8 mouse cellular contexts compared by ENCODE assay signal in genomic region chr11:119355443-119356385, GRCm38 (mm10). TPM values are rescaled to one million over a fixed set of nuclear protein-coding genes. Genes with fewer than 3 reads are reported as not detected.
A peak's percentile ranks its signal among the peaks of the same experiment; 100 is the strongest.
DNase-seq lines count a peak whose midpoint lies in the region; ATAC-seq and TF ChIP-seq lines count a peak whose summit lies in the region.

Gene Sgsh, minus strand, starts transcription at chr11:119355536.
Gene Slc26a11, plus strand, starts transcription at chr11:119355557.

- H3K9ac ChIP-seq in ES-E14 (ENCODE audit: insufficient read depth, low read depth, low read length, poor library complexity, severe bottlenecking) = peak within 1 kb of the TSS; percentile 77
- peak within 1 kb of the TSS; percentile 64 for H3K9ac ChIP-seq in forebrain, embryonic 16.5 days (replicated peaks; ENCODE audit: low read depth, low read length)
- peak within 1 kb of the TSS; percentile 50 for H3K9ac ChIP-seq in neural tube, embryonic 14.5 days (replicated peaks; ENCODE audit: low read depth, low read length)

- 1% methylated on average over 40 of the region's 40 CpGs for WGBS in forebrain, embryonic 16.5 days
- 2% methylated on average over 36 of the region's 40 CpGs for WGBS in neural tube, embryonic 14.5 days

- peak within 1 kb of the TSS; percentile 80 to 90 for H3K4me3 ChIP-seq in ES-E14 (ENCODE audit: insufficient read depth in 1 of 2, low read depth in 1 of 2, low read length in 2 of 2, poor library complexity in 1 of 2, severe bottlenecking in 1 of 2)
- peak within 1 kb of the TSS; percentile 68 for H3K4me3 ChIP-seq in forebrain, embryonic 16.5 days (replicated peaks; ENCODE audit: low read length)
- H3K4me3 ChIP-seq in neural tube, embryonic 14.5 days (ENCODE audit: low read depth, low read length) = peak within 1 kb of the TSS; percentile 55

- no peaks in the 10 kb centered on the region for H3K27me3 ChIP-seq in forebrain, embryonic 16.5 days (replicated peaks; ENCODE audit: control insufficient read depth, insufficient read depth, low read length)
- no peaks in the 10 kb centered on the region for H3K27me3 ChIP-seq in neural tube, embryonic 14.5 days (ENCODE audit: control insufficient read depth, insufficient read depth, low read length)

- H3K4me2 ChIP-seq in forebrain, embryonic 16.5 days (ENCODE audit: low read length) = peak within 1 kb of the TSS; percentile 98
- peak within 1 kb of the TSS; percentile 92 for H3K4me2 ChIP-seq in neural tube, embryonic 14.5 days (ENCODE audit: low read depth, low read length)

- H3K36me3 ChIP-seq in ES-E14 (ENCODE audit: control insufficient read depth, insufficient read depth, low read length, poor library complexity, severe bottlenecking) = no peaks in the 10 kb centered on the region; the same call in 1 of the 2 replicates
- H3K36me3 ChIP-seq in forebrain, embryonic 16.5 days (ENCODE audit: control insufficient read depth, insufficient read depth) = no peaks in the 10 kb centered on the region
- no peaks in the 10 kb centered on the region for H3K36me3 ChIP-seq in neural tube, embryonic 14.5 days (ENCODE audit: control insufficient read depth, insufficient read depth, low read length)

- peaks cover 0 to 4% of the 10 kb centered on the region in 2 experiments; a peak in 1 of 4 replicates for H3K4me1 ChIP-seq in ES-E14 (ENCODE audit: control insufficient read depth in 2 of 2, insufficient read depth in 2 of 2, low read length in 2 of 2, poor library complexity in 1 of 2)
- peaks cover 10% of the 10 kb centered on the region for H3K4me1 ChIP-seq in forebrain, embryonic 16.5 days (replicated peaks; ENCODE audit: control insufficient read depth, insufficient read depth, low read length)
- no peaks in the 10 kb centered on the region for H3K4me1 ChIP-seq in neural tube, embryonic 14.5 days (ENCODE audit: control insufficient read depth, insufficient read depth, low read length)

- no peak within 1 kb of the TSS for H3K27ac ChIP-seq in ES-E14 (ENCODE audit: insufficient read depth, low read depth, low read length, poor library complexity, severe bottlenecking)
- H3K27ac ChIP-seq in forebrain, embryonic 16.5 days (ENCODE audit: low read length) = no peak within 1 kb of the TSS
- peak within 1 kb of the TSS; percentile 39; the same call in 1 of the 2 replicates for H3K27ac ChIP-seq in neural tube, embryonic 14.5 days (ENCODE audit: low read depth, low read length)

- DNase-seq in ES-E14 (ENCODE audit: low read depth, low spot score) = peak; percentile 37
- DNase-seq in cerebellum, adult 18-20 months = peak; percentile 88 to 93
- peak; percentile 82 for DNase-seq in heart, postnatal 25 days (ENCODE audit: low spot score)
- peak; percentile 80 for DNase-seq in layer of hippocampus, adult 11-12 months (ENCODE audit: low spot score)
- peak; percentile 92 for DNase-seq in lung, adult 18-20 months
- DNase-seq in testis, postnatal 10 days (ENCODE audit: low spot score) = peak; percentile 97

- H3K9me3 ChIP-seq in ES-E14 (ENCODE audit: control insufficient read depth, insufficient read depth, low read depth, low read length) = no peaks in the 10 kb centered on the region
- H3K9me3 ChIP-seq in forebrain, embryonic 16.5 days (ENCODE audit: control insufficient read depth, low read length) = no peaks in the 10 kb centered on the region
- H3K9me3 ChIP-seq in neural tube, embryonic 14.5 days (ENCODE audit: control insufficient read depth, low read length) = no peaks in the 10 kb centered on the region

- peak; percentile 94 for ATAC-seq in forebrain, embryonic 16.5 days
- ATAC-seq in neural tube, embryonic 14.5 days (ENCODE audit: low read depth) = peak; percentile 93

- intact Hi-C loops in heart, postnatal 25 days (cut with DNase I) = loop anchor here (5.0 kb wide), 1 partner anchor 37 kb away; the partner anchor contains the start of gene Rnf213

- in situ Hi-C loops in ES-E14 (cut with MboI; ENCODE audit: low sequenced_read_pairs in 2 of 2, unreplicated experiment in 2 of 2) = no loop called here

TF ChIP-seq in ES-E14, 5 proteins besides CTCF, POLR2A, EP300 and RAD21:
- TF ChIP-seq MAFK (IDR thresholded peaks at IDR 0.05; ENCODE audit: insufficient read depth, low read depth, low read length) = no peak
TF ChIP-seq in ES-E14: peak in this region for 0.

RNA-seq across cellular contexts. Expression of gene Sgsh, which starts in this region (rescaled TPM):
- total RNA-seq in ES-E14 (2012; rRNA removed) = 3.4 and 4.9 TPM in 2 replicates
- polyA plus RNA-seq in forebrain, embryonic 16.5 days (2015; fragmentation: Nextera tagmentation; extraction: Ambion mirVana) = 3.7 and 4.0 TPM in 2 replicates
- total RNA-seq in heart, postnatal 25 days (2021) = 1 to 10 TPM; 4.8 to 5.1 TPM
- 4.4 and 5.0 TPM in 2 replicates for polyA plus RNA-seq in neural tube, embryonic 14.5 days (2014; fragmentation: Nextera tagmentation; extraction: Ambion mirVana)

RNA-seq across cellular contexts. Expression of gene Slc26a11, which starts in this region (rescaled TPM):
- total RNA-seq in ES-E14 (2012; rRNA removed) = 4.4 and 7.4 TPM in 2 replicates
- polyA plus RNA-seq in forebrain, embryonic 16.5 days (2015; fragmentation: Nextera tagmentation; extraction: Ambion mirVana) = 3.3 and 3.7 TPM in 2 replicates
- total RNA-seq in heart, postnatal 25 days (2021) = 1 to 10 TPM; 2.3 to 2.8 TPM
- polyA plus RNA-seq in neural tube, embryonic 14.5 days (2014; fragmentation: Nextera tagmentation; extraction: Ambion mirVana) = 5.1 and 5.2 TPM in 2 replicates

Comparison
In these comparisons a context has a peak if more than half of its experiments do, and no peak if none do; other contexts are left out.
1. DNase-seq: peak in every context shown above with its lines; median percentile 97 in testis, postnatal 10 days; 92 in lung, adult 18-20 months; 90 in cerebellum, adult 18-20 months; 82 in heart, postnatal 25 days; 80 in layer of hippocampus, adult 11-12 months; 37 in ES-E14.